Mouse (Mus musculus) mouse embryonic stem cell (cell line): ENCODE data around the gene Rpl26.

ENCODE experiments used
- in situ Hi-C, 2 experiments: fragments of 300-500 bp; cut with MboI; formaldehyde crosslinking; loops; 1 replicate in 1 of 2; 3 replicates in 1 of 2; pipeline ENCODE4 v1.14.3; 2019 to 2020; ENCODE audit warnings: low sequenced_read_pairs in 2 of 2, low pct_unique_long_range_greater_than_20kb in 1 of 2, mixed read lengths in 1 of 2; ENCODE audit not compliant: unreplicated experiment in 1 of 2

Gene Rpl26

DNA sequence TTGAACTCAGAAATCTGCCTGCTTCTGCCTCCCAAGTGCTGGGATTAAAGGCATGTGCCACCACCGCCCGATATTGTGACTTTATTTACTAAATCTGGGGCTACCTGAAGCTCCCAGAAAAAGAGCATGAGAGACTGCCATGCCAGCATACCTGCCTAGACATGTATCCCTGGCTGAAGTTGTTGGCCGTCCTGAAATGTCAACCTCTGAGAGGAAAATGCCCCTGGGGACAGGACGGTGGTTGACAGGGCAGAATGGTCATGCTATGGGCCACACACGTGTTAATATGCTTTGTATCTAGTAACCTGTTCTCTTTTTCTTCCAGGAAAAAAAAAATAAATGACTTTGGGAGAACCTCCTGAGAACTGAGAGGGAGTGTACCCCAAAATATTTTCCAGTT is 15.3 kb upstream of the Rpl26 start:
- in situ Hi-C loops: no loop called here

DNA sequence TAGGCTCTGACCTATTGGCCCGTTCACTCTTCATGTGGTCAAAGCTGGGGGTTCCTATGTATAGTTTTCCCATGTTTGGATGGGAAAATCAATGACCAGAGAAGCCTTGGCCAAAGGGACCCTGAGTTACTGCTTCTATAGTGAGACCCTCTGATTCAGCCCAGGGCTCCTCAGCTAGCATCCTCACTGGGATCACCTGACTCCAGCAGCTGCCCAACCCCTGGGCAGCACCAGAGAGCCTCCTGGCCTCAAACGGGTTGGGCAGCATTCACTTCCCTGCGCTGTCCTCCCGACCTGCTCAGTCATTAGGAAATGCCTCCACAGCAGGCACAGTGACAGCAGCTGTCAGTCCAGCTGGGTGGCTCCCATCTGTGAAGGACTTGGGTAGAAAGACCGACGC is 13.1 kb upstream of the Rpl26 start, which contains the start of gene Rnf222:
TSS of gene Rnf222 (plus strand) at position 301 of the 400 bp plus-strand sequence.
- in situ Hi-C loops: no loop called here

GRCm38 (mm10) chr11:68888653-68889052 is 12.7 kb upstream of the Rpl26 start:
- in situ Hi-C loops: no loop called here

GRCm38 (mm10) chr11:68890625-68891024 is 10.8 kb upstream of the Rpl26 start:
- in situ Hi-C loops: no loop called here

- in situ Hi-C loops: no loop called here
Measured at GRCm38 (mm10) chr11:68891823-68892222, 9.6 kb upstream of the Rpl26 start.

- in situ Hi-C loops: no loop called here
Measured at GRCm38 (mm10) chr11:68892233-68892832, 9.1 kb upstream of the Rpl26 start.

- in situ Hi-C loops: no loop called here
Measured at GRCm38 (mm10) chr11:68893911-68894464, 7.4 kb upstream of the Rpl26 start.

DNA sequence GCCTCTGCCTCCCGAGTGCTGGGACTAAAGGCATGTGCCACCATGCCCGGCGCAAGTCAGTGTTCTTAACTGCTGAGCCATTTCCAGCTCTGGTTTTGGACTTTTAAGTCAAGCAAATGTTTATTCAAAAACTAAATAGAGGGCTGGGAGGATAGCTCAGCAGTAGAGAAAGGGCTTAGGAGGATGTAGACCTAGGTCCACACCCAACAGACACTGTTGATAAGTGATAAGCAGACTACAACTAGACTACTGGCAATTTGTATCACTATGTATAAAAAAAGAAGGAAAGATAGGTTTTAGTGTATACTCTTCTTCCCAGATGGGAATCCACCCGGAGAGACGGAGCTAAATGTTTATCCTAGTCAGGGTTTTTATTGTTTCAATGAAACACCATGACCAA is 5.1 kb upstream of the Rpl26 start:
- in situ Hi-C loops: no loop called here

- in situ Hi-C loops: no loop called here
Measured at GRCm38 (mm10) chr11:68897120-68897519, 4.3 kb upstream of the Rpl26 start.

DNA sequence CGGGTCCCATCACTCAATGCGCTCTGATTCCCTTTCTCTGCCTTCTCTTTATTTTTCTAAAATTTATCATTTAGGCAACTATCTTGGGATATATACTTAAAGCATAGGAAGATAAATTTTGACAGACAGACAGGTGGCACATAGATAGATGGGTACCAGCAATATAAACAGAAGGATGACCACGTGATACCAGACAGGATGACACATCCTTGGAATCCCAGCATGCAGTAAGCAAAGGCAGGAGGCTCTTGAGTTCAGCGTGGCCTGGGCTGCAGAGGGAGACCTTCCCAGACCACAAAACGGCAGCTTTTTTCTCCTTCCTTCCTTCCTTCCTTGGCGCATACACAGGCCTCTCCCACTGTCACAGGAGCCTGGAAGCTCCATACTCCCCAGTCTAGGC is 3.5 kb upstream of the Rpl26 start:
- in situ Hi-C loops: no loop called here

DNA sequence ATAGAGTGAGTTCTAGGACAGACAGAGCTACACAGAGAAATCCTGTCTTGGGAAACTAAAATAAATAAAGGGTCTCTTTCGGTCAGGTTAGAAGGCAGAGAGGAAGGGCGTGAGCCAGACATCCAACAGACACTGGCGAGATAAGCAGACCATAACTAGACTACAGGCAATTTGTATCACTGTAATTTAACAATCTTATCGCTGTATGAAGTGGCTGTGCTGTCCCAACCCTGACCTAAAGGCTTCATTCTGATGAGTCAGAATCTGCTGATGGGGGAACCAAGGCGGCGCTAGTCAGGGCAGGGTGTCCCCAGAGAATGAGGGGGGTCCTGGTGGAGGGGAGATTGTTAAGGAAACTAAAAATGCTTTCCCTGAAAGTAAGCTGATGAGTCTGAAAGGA is 2.6 kb upstream of the Rpl26 start:
- in situ Hi-C loops: no loop called here

GRCm38 (mm10) chr11:68899815-68900214 is 1.6 kb upstream of the Rpl26 start:
- in situ Hi-C loops: loop anchor here in 1 of 2 experiments (5.0 kb wide), 1 partner anchor 72 kb away; no protein-coding TSS in a partner anchor

GRCm38 (mm10) chr11:68900519-68901350 is 648 bp upstream of the Rpl26 start:
- in situ Hi-C loops: loop anchor here in 1 of 2 experiments (5.0 kb wide), 1 partner anchor 72 kb away; no protein-coding TSS in a partner anchor

GRCm38 (mm10) chr11:68902047-68902364 is 623 bp downstream of the Rpl26 start:
- in situ Hi-C loops: loop anchor here in 1 of 2 experiments (5.0 kb wide), 1 partner anchor 70 kb away; no protein-coding TSS in a partner anchor

DNA sequence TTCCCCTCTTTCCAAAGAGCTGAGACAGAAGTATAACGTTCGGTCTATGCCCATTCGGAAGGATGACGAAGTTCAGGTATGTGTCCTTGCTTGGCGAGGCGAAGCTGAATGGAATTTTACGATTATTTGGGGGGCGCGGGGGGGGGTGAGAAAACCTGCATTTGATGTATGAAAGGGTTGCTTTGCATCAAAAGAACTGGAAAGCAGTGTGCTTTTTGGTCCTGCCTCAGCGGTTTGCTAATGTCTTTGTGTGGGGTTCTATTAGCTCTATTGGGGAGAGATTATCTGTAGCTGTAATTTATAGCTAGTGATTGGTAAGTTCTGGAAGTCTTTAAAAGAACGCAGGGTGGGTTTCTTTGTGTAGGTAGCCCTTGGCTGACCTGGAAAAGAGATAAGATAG is 984 bp downstream of the Rpl26 start:
- in situ Hi-C loops: loop anchor here in 1 of 2 experiments (5.0 kb wide), 1 partner anchor 70 kb away; no protein-coding TSS in a partner anchor

- in situ Hi-C loops: loop anchor here in 1 of 2 experiments (5.0 kb wide), 1 partner anchor 69 kb away; no protein-coding TSS in a partner anchor
Measured at GRCm38 (mm10) chr11:68902823-68903222, 1.4 kb downstream of the Rpl26 start.

DNA sequence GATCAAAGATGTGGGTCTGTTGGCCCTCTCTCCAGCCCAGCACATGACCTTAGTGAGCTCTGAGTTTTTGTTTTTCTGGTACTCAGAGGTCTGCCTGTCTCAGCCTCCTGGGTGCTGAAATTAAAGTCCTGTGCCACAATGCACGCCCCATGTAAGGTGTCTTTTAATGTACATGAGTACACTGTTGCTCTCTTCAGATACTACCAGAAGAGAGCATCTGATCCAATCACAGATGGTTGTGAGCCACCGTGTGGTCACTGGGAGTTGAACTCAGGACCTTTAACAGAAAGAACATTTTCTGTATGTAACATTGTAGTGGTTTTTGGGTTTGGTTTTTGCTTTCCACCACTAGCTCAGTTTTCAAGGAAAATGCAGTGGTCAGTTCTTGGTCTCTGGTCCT is 2.4 kb downstream of the Rpl26 start:
- in situ Hi-C loops: loop anchor here in 1 of 2 experiments (5.0 kb wide), 1 partner anchor 69 kb away; no protein-coding TSS in a partner anchor

- in situ Hi-C loops: loop anchor here (5.0 kb wide), 2 partner anchors 68 to 83 kb away; no protein-coding TSS in a partner anchor
Measured at GRCm38 (mm10) chr11:68904375-68905137, 3.2 kb downstream of the Rpl26 start.
